Mouse (Mus musculus) forebrain, embryonic 10.5 days (tissue): ENCODE results near the gene Atpaf1. TPM values are rescaled to one million over a fixed set of nuclear protein-coding genes. Genes with fewer than 3 reads are reported as not detected.

Experiments used
- DNase-seq: peaks from one replicate; pipeline ENCODE4 v3.0.0-alpha.2; 2017; ENCODE audit warnings: low spot score; ENCODE audit errors: extremely low spot score
- H3K27ac ChIP-seq: fragments of 300-500 bp; sonication (generic); 2 replicates; pipeline ENCODE4 v1.5.1; 2016; ENCODE audit warnings: mild to moderate bottlenecking
- H3K27me3 ChIP-seq: fragments of 300-500 bp; sonication (generic); 2 replicates; pipeline ENCODE4 v1.6.1; 2016; ENCODE audit warnings: mild to moderate bottlenecking; ENCODE audit not compliant: poor library complexity, severe bottlenecking
- H3K36me3 ChIP-seq: fragments of 300-500 bp; sonication (generic); replicated peaks from 2 replicates; pipeline ENCODE4 v1.6.1; 2016; ENCODE audit warnings: mild to moderate bottlenecking, moderate library complexity
- H3K4me1 ChIP-seq: fragments of 300-500 bp; sonication (generic); 2 replicates; pipeline ENCODE4 v1.6.1; 2016
- H3K4me3 ChIP-seq: fragments of 300-500 bp; sonication (generic); 2 replicates; pipeline ENCODE4 v1.5.1; 2016; ENCODE audit warnings: mild to moderate bottlenecking, moderate library complexity
- H3K9me3 ChIP-seq: fragments of 300-500 bp; sonication (generic); 2 replicates; pipeline ENCODE4 v1.6.1; 2016; ENCODE audit warnings: mild to moderate bottlenecking, moderate library complexity
- WGBS: fragments of 180-500 bp; shearing (Covaris S2); methylation state at CpG from one replicate; pipeline ENCODE4 v1.1.7; 2016; 5-methylcytosine and 5-hydroxymethylcytosine counted together
- polyA plus RNA-seq: library from polyadenylated mRNA; unstranded; fragments of >200 nt; fragmentation: Nextera tagmentation; extraction: Ambion mirVana; gene quantifications from 2 replicates; pipeline ENCODE4 v1.2.1, GENCODE M21; 2016

Atpaf1 gene
- polyA plus RNA-seq, 1 experiment from 2014 or later = 45.8 TPM

GRCm38 (mm10) chr4:115838196-115838595 lies 53.6 kb downstream of the Atpaf1 start:
- no peak for DNase-seq
- Histone ChIP-seq H3K27me3 (no peaks in the 10 kb centered on the region), H3K9me3 (no peaks in the 10 kb centered on the region), H3K4me3 (peak overlapping the region; percentile 84), H3K27ac (no peak overlapping the region), H3K4me1 (peaks cover 27% of the 10 kb centered on the region), H3K36me3 (0 out of 2 replicates have a peak, but pooled peaks cover 2% of the 10 kb centered on the region)
- WGBS = 81% methylated on average over 4 of the region's 4 CpGs

DNA sequence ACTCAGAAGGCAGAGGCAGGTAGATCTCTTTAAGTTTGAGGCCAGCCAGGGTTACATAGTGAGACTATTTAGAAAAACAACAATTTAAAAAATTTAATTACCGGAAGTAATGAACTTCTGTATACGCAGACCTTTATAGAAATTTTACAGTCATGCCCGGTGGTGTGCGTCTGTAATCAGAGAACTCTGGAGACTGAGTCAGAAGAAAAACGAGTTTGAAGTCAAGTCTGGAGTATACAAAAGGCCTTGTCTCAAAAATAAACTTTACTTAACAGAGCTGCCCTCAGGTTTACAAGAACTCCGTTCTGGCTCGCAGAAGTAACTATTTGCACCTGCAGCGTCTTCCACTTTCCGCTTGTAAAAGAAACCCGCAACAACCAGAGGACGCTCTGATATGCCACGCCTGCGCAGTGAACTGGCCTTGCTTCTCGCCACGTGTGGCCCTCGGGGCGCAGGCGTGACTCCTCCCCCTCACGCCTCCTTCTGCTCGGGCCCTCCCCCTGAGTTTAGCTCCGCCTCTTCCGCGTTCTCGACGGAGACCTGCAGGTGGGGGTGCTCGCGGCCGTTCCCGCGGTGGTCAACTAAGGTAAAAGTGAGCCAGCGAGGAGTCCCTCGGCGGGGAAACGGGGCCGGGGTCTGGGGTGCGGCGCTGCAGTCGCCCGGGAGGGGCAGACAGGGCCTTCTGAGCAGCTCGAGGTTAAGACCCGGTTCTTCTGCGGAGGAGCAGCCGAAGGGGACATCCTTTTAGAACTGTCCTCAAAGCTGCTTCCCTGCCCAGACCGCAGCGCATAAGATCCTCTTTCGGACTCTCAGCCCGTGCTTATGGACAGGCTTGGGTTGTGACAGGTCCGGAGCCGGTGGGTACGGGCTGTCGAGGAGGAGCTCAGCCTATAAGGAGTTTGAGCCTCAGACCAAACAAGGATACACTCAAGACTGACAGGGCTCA lies 54.4 kb downstream of the Atpaf1 start, which contains the start of gene Mknk1:
Gene Mknk1 (plus strand): TSS at position 503 of the 946 bp plus-strand sequence.
- 3% methylated on average over 51 of the region's 51 CpGs for WGBS

GRCm38 (mm10) chr4:115839956-115840355 lies 55.3 kb downstream of the Atpaf1 start:
- no peak overlapping the region for H3K27ac ChIP-seq
- no peak for DNase-seq
- 0 out of 2 replicates have a peak, but pooled peaks cover 2% of the 10 kb centered on the region for H3K36me3 ChIP-seq
- H3K27me3 ChIP-seq = no peaks in the 10 kb centered on the region
- peak overlapping the region; percentile 84 for H3K4me3 ChIP-seq
- peaks cover 27% of the 10 kb centered on the region for H3K4me1 ChIP-seq
- H3K9me3 ChIP-seq = no peaks in the 10 kb centered on the region
- 71% methylated on average over 4 of the region's 4 CpGs for WGBS

More for the DNA sequence above, 54.4 kb downstream of the Atpaf1 start, which contains the start of gene Mknk1:
- no peaks in the 10 kb centered on the region for H3K27me3 ChIP-seq
- peaks cover 27% of the 10 kb centered on the region for H3K4me1 ChIP-seq
- no peaks in the 10 kb centered on the region for H3K9me3 ChIP-seq
- H3K27ac ChIP-seq = peak within 1 kb of the TSS; percentile 88
- H3K4me3 ChIP-seq = peak within 1 kb of the TSS; percentile 84
- peak; percentile 93 for DNase-seq
- 0 out of 2 replicates have a peak, but pooled peaks cover 2% of the 10 kb centered on the region for H3K36me3 ChIP-seq

GRCm38 (mm10) chr4:115840842-115841241 lies 56.2 kb downstream of the Atpaf1 start:
- Histone ChIP-seq H3K36me3 (0 out of 2 replicates have a peak, but pooled peaks cover 2% of the 10 kb centered on the region), H3K9me3 (no peaks in the 10 kb centered on the region), H3K4me3 (no peak overlapping the region), H3K27ac (no peak overlapping the region), H3K4me1 (peaks cover 27% of the 10 kb centered on the region), H3K27me3 (no peaks in the 10 kb centered on the region)
- 87% methylated on average over 4 of the region's 4 CpGs for WGBS
- no peak for DNase-seq

GRCm38 (mm10) chr4:115846656-115847055 lies 62.0 kb downstream of the Atpaf1 start:
- WGBS = 60% methylated on average over 2 of the region's 2 CpGs

GRCm38 (mm10) chr4:115847377-115847776 lies 62.8 kb downstream of the Atpaf1 start:
- H3K27me3 ChIP-seq = no peaks in the 10 kb centered on the region
- H3K4me3 ChIP-seq = no peak overlapping the region
- no peaks in the 10 kb centered on the region for H3K9me3 ChIP-seq
- peaks cover 35% of the 10 kb centered on the region for H3K36me3 ChIP-seq
- WGBS = 62% methylated on average over 5 of the region's 5 CpGs
- no peak for DNase-seq
- H3K27ac ChIP-seq = no peak overlapping the region
- peaks cover 13% of the 10 kb centered on the region; the same call in 1 of the 2 replicates for H3K4me1 ChIP-seq

More at GRCm38 (mm10) chr4:115846656-115847055, 62.0 kb downstream of the Atpaf1 start:
- Histone ChIP-seq H3K27me3 (no peaks in the 10 kb centered on the region), H3K9me3 (no peaks in the 10 kb centered on the region), H3K4me3 (no peak overlapping the region), H3K36me3 (peaks cover 30% of the 10 kb centered on the region), H3K27ac (no peak overlapping the region), H3K4me1 (peaks cover 13% of the 10 kb centered on the region; the same call in 1 of the 2 replicates)
- DNase-seq = no peak

DNA sequence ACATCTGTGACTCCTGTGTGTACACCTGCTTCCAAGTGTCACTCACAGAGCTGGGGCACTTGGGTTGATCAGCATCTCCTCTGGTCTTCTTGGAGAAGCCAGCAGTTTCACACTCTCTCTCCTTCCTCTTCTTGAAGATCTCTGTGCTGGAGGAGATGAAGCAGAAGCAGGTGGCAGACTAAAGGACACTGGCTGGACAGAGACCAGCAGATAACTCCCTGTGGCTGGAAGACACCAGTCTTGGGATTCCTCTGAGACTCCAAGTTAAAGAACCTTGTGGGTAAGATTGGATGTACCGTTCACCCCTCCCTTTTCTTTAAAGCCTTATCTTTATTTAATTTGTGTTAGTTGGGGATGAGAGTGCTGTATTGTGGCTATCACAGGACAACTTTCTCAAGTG lies 63.5 kb downstream of the Atpaf1 start:
- 97% methylated on average over 1 of the region's 1 CpGs for WGBS
- peaks cover 41% of the 10 kb centered on the region for H3K36me3 ChIP-seq
- no peak overlapping the region for H3K27ac ChIP-seq
- H3K9me3 ChIP-seq = no peaks in the 10 kb centered on the region
- no peak overlapping the region for H3K4me3 ChIP-seq
- no peak for DNase-seq
- no peaks in the 10 kb centered on the region for H3K27me3 ChIP-seq
- H3K4me1 ChIP-seq = peaks cover 13% of the 10 kb centered on the region; the same call in 1 of the 2 replicates

GRCm38 (mm10) chr4:115848990-115849677 lies 64.5 kb downstream of the Atpaf1 start:
- H3K36me3 ChIP-seq = peaks cover 48% of the 10 kb centered on the region
- DNase-seq = no peak
- no peak overlapping the region for H3K4me3 ChIP-seq
- peak overlapping the region; percentile 48; the same call in 1 of the 2 replicates for H3K27ac ChIP-seq
- no peaks in the 10 kb centered on the region for H3K9me3 ChIP-seq
- WGBS = 80% methylated on average over 8 of the region's 8 CpGs
- H3K4me1 ChIP-seq = peaks cover 13% of the 10 kb centered on the region; the same call in 1 of the 2 replicates
- H3K27me3 ChIP-seq = no peaks in the 10 kb centered on the region

- no peak for DNase-seq
- Histone ChIP-seq H3K27ac (0 out of 2 replicates have a peak overlapping the region, but pooled peaks have one; percentile 12), H3K4me1 (peaks cover 21% of the 10 kb centered on the region), H3K9me3 (no peaks in the 10 kb centered on the region), H3K27me3 (no peaks in the 10 kb centered on the region), H3K36me3 (peaks cover 49% of the 10 kb centered on the region), H3K4me3 (no peak overlapping the region)
- WGBS = 87% methylated on average over 2 of the region's 2 CpGs
Measured at GRCm38 (mm10) chr4:115850111-115850510, 65.5 kb downstream of the Atpaf1 start.

DNA sequence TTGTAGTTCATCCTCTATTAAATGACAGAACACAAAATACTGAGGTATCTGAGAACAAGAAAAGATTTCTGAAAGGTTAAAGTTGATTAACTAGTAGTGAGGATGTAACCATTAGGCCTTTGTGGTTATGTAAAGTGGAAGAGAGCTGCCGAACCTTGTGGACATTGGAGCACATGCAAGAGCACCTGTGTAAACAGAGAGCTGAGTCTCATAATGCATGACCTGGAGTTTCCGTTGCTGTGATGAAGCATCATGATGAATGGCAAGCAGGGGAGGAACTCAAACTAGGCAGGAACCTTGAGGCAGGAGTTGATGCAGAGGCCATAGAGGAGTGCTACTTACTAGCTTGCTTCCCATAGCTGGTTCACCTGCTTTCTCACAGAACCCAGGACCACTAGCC lies 66.0 kb downstream of the Atpaf1 start:
- H3K4me3 ChIP-seq = no peak overlapping the region
- no peaks in the 10 kb centered on the region for H3K27me3 ChIP-seq
- no peak overlapping the region for H3K27ac ChIP-seq
- no peaks in the 10 kb centered on the region for H3K9me3 ChIP-seq
- 81% methylated on average over 2 of the region's 2 CpGs for WGBS
- no peak for DNase-seq
- peaks cover 26% of the 10 kb centered on the region for H3K4me1 ChIP-seq
- H3K36me3 ChIP-seq = peaks cover 49% of the 10 kb centered on the region

DNA sequence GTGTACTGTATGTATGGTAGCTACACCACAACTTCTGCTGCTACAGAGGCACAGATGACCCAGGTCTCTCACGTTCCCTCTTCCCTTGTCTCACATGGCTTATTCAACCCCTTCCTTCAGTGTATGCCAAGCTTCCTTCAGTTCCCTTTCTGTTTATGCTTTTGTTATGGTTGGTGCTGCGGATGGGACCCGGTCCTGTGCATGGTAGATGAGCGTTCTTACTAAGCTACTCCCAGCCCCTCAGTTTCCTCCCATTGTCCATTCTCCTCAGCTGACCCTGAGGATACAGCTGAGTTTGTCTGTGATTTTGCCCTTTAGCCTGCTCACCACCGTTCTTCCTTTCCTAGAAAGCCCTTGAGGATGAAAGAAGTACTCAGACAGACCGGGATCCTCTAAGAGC lies 67.0 kb downstream of the Atpaf1 start:
- H3K27me3 ChIP-seq = no peaks in the 10 kb centered on the region
- H3K27ac ChIP-seq = no peak overlapping the region
- H3K9me3 ChIP-seq = no peaks in the 10 kb centered on the region
- H3K36me3 ChIP-seq = peaks cover 49% of the 10 kb centered on the region
- WGBS = 86% methylated on average over 6 of the region's 6 CpGs
- H3K4me1 ChIP-seq = peaks cover 35% of the 10 kb centered on the region
- no peak for DNase-seq
- no peak overlapping the region for H3K4me3 ChIP-seq

- no peak for DNase-seq
- 61% methylated on average over 6 of the region's 6 CpGs for WGBS
- Histone ChIP-seq H3K36me3 (peaks cover 66% of the 10 kb centered on the region), H3K9me3 (no peaks in the 10 kb centered on the region), H3K4me3 (no peak overlapping the region), H3K27ac (peak overlapping the region; percentile 41; the same call in 1 of the 2 replicates), H3K4me1 (peaks cover 31% of the 10 kb centered on the region), H3K27me3 (no peaks in the 10 kb centered on the region)
Measured at GRCm38 (mm10) chr4:115855100-115855499, 70.5 kb downstream of the Atpaf1 start.
